29 mouse cellular contexts compared by ENCODE assay signal in genomic region chr19:42726766-42727165, GRCm38 (mm10). TPM values are rescaled to one million over a fixed set of nuclear protein-coding genes. Genes with fewer than 3 reads are reported as not detected.
A peak's percentile ranks its signal among the peaks of the same experiment; 100 is the strongest.
DNase-seq lines count a peak whose midpoint lies in the region; ATAC-seq and TF ChIP-seq lines count a peak whose summit lies in the region.
"Had no signal": no experiment of that assay in that cellular context is flagged by ENCODE, and none has a peak within 500 bp of the region (broad histone marks: within the 10 kb centered on the region; RNA-seq: fewer than 3 reads in every experiment).

No protein-coding gene starts in this region.

- no peak for DNase-seq in kidney, adult 8-10 months
- peak; percentile 61 for DNase-seq in cerebellum, adult 11 months
- DNase-seq in cerebellum, adult 2 months, result peak; percentile 83
- peak; percentile 66 to 74 for DNase-seq in cerebellum, postnatal 14 days
- DNase-seq in lung, postnatal 0 days (ENCODE audit: low spot score), result no peak
- no peak for DNase-seq in heart, adult 18-20 months
- no peak for DNase-seq in frontal cortex, postnatal 14 days (ENCODE audit: low spot score in 2 of 2)
- DNase-seq: embryo, embryonic 11 days; gastrocnemius, postnatal 25 days; heart, adult 11 months; heart, postnatal 4 days; kidney, adult 18-20 months; kidney, postnatal 25 days; lung, adult 2 months; lung, postnatal 14 days had no signal

- WGBS in kidney, embryonic 15.5 days, result 79% methylated on average over 10 of the region's 10 CpGs
- WGBS in cerebellum, adult 2 months, result 13% methylated on average over 10 of the region's 10 CpGs
- 91% methylated on average over 10 of the region's 10 CpGs for WGBS in lung, postnatal 0 days

- ATAC-seq in kidney, embryonic 15.5 days (replicated peaks; ENCODE audit: low FRiP score), result no peak
- ATAC-seq in lung, postnatal 0 days, result no peak
- ATAC-seq: CD4-positive, CD25-positive, alpha-beta regulatory T cell, adult 4 months; forebrain, embryonic 14.5 days; inflammation-experienced regulatory T-cells, adult 6 months had no signal

- no peak overlapping the region for H3K4me3 ChIP-seq in kidney, embryonic 15.5 days (replicated peaks)
- no peak overlapping the region for H3K4me3 ChIP-seq in cerebellum, adult 2 months (replicated peaks; ENCODE audit: insufficient read depth, low read depth, low read length)
- no peak overlapping the region for H3K4me3 ChIP-seq in lung, postnatal 0 days (ENCODE audit: low read depth, low read length)
- H3K4me3 ChIP-seq: embryonic facial prominence, embryonic 12.5 days; layer of hippocampus, adult 2 months; left cerebral cortex, adult 2 months; limb, embryonic 15.5 days; midbrain, embryonic 12.5 days; neural tube, embryonic 13.5 days; stomach, embryonic 15.5 days had no signal

- no peaks in the 10 kb centered on the region for H3K9me3 ChIP-seq in kidney, embryonic 15.5 days (replicated peaks)
- H3K9me3 ChIP-seq in lung, postnatal 0 days (ENCODE audit: low read length), result no peaks in the 10 kb centered on the region
- H3K9me3 ChIP-seq: embryonic facial prominence, embryonic 12.5 days; limb, embryonic 15.5 days; midbrain, embryonic 12.5 days; neural tube, embryonic 13.5 days; stomach, embryonic 15.5 days had no signal

- H3K4me1 ChIP-seq in kidney, embryonic 15.5 days, result peaks cover 54% of the 10 kb centered on the region
- H3K4me1 ChIP-seq in cerebellum, adult 2 months (ENCODE audit: control insufficient read depth, insufficient read depth, low read length), result peaks cover 24% of the 10 kb centered on the region
- no peaks in the 10 kb centered on the region for H3K4me1 ChIP-seq in lung, postnatal 0 days (ENCODE audit: insufficient read depth, low read depth, low read length)
- H3K4me1 ChIP-seq: midbrain, embryonic 12.5 days had no signal

- TF ChIP-seq CTCF in cerebellum, adult 2 months (IDR thresholded peaks at IDR 0.05; ENCODE audit: borderline replicate concordance, insufficient read depth, low read depth, low read length), result no peak
- TF ChIP-seq CTCF in lung, postnatal 0 days (IDR thresholded peaks at IDR 0.05), result no peak

- H3K36me3 ChIP-seq in kidney, embryonic 15.5 days, result no peaks in the 10 kb centered on the region
- no peaks in the 10 kb centered on the region for H3K36me3 ChIP-seq in lung, postnatal 0 days (ENCODE audit: insufficient read depth, low read length)
- H3K36me3 ChIP-seq: embryonic facial prominence, embryonic 12.5 days; limb, embryonic 15.5 days; midbrain, embryonic 12.5 days; neural tube, embryonic 13.5 days; stomach, embryonic 15.5 days had no signal

- no peaks in the 10 kb centered on the region for H3K27me3 ChIP-seq in kidney, embryonic 15.5 days
- H3K27me3 ChIP-seq in cerebellum, adult 2 months (ENCODE audit: control insufficient read depth, insufficient read depth, low read length), result no peaks in the 10 kb centered on the region
- H3K27me3 ChIP-seq in lung, postnatal 0 days (replicated peaks; ENCODE audit: insufficient read depth, low read length), result no peaks in the 10 kb centered on the region
- H3K27me3 ChIP-seq: embryonic facial prominence, embryonic 12.5 days; limb, embryonic 15.5 days; midbrain, embryonic 12.5 days; neural tube, embryonic 13.5 days; stomach, embryonic 15.5 days had no signal

- peak overlapping the region; percentile 72; the same call in 1 of the 2 replicates for H3K27ac ChIP-seq in kidney, embryonic 15.5 days
- H3K27ac ChIP-seq in cerebellum, adult 2 months (ENCODE audit: insufficient read depth, low read length), result peak overlapping the region; percentile 46
- H3K27ac ChIP-seq in lung, postnatal 0 days (ENCODE audit: low read length), result no peak overlapping the region
- H3K27ac ChIP-seq: embryonic facial prominence, embryonic 12.5 days; hindbrain, embryonic 14.5 days; layer of hippocampus, adult 2 months; left cerebral cortex, adult 2 months; limb, embryonic 15.5 days; liver, embryonic 14.5 days; midbrain, embryonic 12.5 days; neural tube, embryonic 13.5 days; stomach, embryonic 15.5 days had no signal

- no peak overlapping the region for H3K9ac ChIP-seq in kidney, embryonic 15.5 days
- no peak overlapping the region for H3K9ac ChIP-seq in lung, postnatal 0 days (replicated peaks; ENCODE audit: low read depth)
- H3K9ac ChIP-seq: embryonic facial prominence, embryonic 12.5 days; hindbrain, embryonic 14.5 days; limb, embryonic 15.5 days; liver, embryonic 14.5 days; midbrain, embryonic 12.5 days; neural tube, embryonic 13.5 days; stomach, embryonic 15.5 days had no signal

- TF ChIP-seq POLR2A in cerebellum, adult 2 months (IDR thresholded peaks at IDR 0.05; ENCODE audit: borderline replicate concordance, insufficient read depth, low read length), result no peak

- H3K4me2 ChIP-seq in kidney, embryonic 15.5 days, result no peak overlapping the region
- no peak overlapping the region for H3K4me2 ChIP-seq in lung, postnatal 0 days (replicated peaks; ENCODE audit: low read depth, low read length)
- H3K4me2 ChIP-seq: embryonic facial prominence, embryonic 12.5 days; heart, embryonic 11.5 days; hindbrain, embryonic 14.5 days; limb, embryonic 15.5 days; midbrain, embryonic 12.5 days; neural tube, embryonic 13.5 days; stomach, embryonic 15.5 days had no signal

- TF ChIP-seq EP300 in lung, postnatal 0 days (IDR thresholded peaks at IDR 0.05), result no peak

RNA-seq across cellular contexts. Expression of gene Pyroxd2, which starts 25.8 kb away (rescaled TPM):
- 5.5 and 6.4 TPM in 2 replicates for polyA plus RNA-seq in kidney, embryonic 15.5 days (2015; fragmentation: Nextera tagmentation; extraction: Ambion mirVana)
- 2.4 and 3.1 TPM in 2 replicates for polyA plus RNA-seq in cerebellum, adult 2 months (2012; rRNA removed)
- polyA plus RNA-seq in lung, postnatal 0 days (2015; fragmentation: Nextera tagmentation; extraction: Ambion mirVana), result 3.8 and 4.3 TPM in 2 replicates
- total RNA-seq in heart, adult 18-20 months (2021), result 1 to 10 TPM; 3.3 to 4.3 TPM

RNA-seq across cellular contexts. Expression of gene Hps1, which starts 53.0 kb away (rescaled TPM):
- 14.7 and 14.8 TPM in 2 replicates for polyA plus RNA-seq in kidney, embryonic 15.5 days (2015; fragmentation: Nextera tagmentation; extraction: Ambion mirVana)
- 13.8 and 15.9 TPM in 2 replicates for polyA plus RNA-seq in cerebellum, adult 2 months (2012; rRNA removed)
- polyA plus RNA-seq in lung, postnatal 0 days (2015; fragmentation: Nextera tagmentation; extraction: Ambion mirVana), result 8.0 and 8.8 TPM in 2 replicates
- total RNA-seq in heart, adult 18-20 months (2021), result 1 to 10 TPM; 1.4 to 1.5 TPM

Comparison
In these comparisons a context has a peak if more than half of its experiments do, and no peak if none do; other contexts are left out.
1. DNase-seq: peak in cerebellum, adult 11 months (single experiment), cerebellum, adult 2 months (2 of 2) and cerebellum, postnatal 14 days (2 of 2); none in kidney, adult 8-10 months (0 of 2), lung, postnatal 0 days (single experiment), heart, adult 18-20 months (0 of 2) and frontal cortex, postnatal 14 days (0 of 2).